Mouse (Mus musculus) heart, postnatal 0 days (tissue): ENCODE data around the gene Bcan.

Experiments
- CTCF ChIP-seq: IDR thresholded peaks from 2 replicates; pipeline ENCODE4 v1.5.1; 2016; ENCODE audit warnings: antibody characterized with exemption, control low read depth, low read depth
- EP300 ChIP-seq: IDR thresholded peaks from 2 replicates; pipeline ENCODE4 v1.6.1; 2016; ENCODE audit warnings: antibody characterized with exemption, low read depth

DNA sequence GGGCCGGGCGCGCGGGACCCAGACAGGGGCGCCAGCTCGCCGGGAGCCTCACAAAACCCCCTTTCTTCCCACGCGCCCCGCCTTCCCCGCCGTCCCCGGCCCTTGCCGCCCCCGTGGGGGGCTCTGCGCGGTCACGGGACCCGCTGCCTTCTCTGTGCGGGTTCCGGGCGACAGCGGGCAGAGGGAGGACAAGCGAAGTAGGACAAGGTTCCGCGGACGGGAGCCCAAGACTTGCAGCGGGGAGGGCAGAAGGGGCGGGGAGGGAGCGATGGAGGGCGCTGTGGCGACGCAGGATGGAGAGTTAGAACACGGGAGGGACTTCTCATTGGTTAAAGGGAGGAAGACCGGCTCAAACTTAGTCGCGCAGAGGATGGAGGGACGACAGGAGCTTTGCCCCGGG lies at the start of gene Bcan:
- no peak for TF ChIP-seq CTCF
- no peak for TF ChIP-seq EP300
